Mouse (Mus musculus) cortical plate, adult 2 months (tissue): Measurements from ENCODE around the gene Arid3a.

Experiments used
- CTCF ChIP-seq: fragments of 200-500 bp; IDR thresholded peaks from 2 replicates; pipeline ENCODE4 v1.5.1; 2011; ENCODE audit warnings: mild to moderate bottlenecking, control low read depth, low read length; ENCODE audit not compliant: insufficient read depth; ENCODE audit errors: extremely low read depth
- POLR2A ChIP-seq: fragments of 200-500 bp; IDR thresholded peaks from 2 replicates; pipeline ENCODE4 v1.6.1; 2011; ENCODE audit warnings: mild to moderate bottlenecking, low read length, control low read depth; ENCODE audit not compliant: insufficient read depth; ENCODE audit errors: extremely low read depth

DNA sequence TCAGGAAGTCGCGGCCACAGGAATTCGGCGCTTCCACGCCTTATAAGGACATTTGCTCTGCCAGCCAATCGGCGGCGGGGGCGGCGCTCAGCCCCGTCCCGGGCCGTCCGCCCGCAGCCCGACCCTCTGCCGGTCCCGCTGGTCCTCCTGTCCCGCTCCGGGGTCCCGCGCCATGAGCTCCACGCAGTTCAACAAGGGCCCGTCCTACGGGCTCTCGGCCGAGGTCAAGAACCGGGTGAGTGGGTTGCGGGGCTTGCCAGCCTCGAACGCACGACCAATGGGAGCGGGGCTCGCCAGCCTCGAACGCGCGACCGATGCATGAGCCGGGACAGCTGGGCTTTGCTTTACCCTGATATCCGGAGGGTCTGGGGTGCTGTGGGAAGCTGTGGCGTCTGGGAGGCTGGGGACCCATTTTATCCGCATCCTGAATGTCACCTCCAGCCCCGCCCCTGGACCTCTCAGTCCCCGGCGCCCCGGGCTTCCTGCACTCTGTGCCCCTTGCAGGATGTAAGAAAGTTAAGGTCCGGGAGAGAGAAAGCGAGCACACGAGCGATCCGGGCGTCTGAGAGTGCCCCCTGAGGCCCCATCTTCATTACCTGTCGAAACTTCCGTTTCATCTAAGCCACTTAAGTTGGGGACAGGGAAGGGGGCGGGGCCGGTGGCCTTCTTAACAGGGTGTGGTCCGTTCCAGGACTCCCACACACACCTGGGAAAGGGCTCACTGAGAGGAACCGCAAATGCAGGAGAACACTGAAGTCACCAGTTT, 61.8 kb downstream of the Arid3a start, which contains the start of gene Cnn2:
- TF ChIP-seq POLR2A: no peak
- no peak for TF ChIP-seq CTCF
